Mouse (Mus musculus) myocyte (in vitro differentiated cells): ENCODE data around the gene Mrpl58. TPM values are rescaled to one million over a fixed set of nuclear protein-coding genes. Genes with fewer than 3 reads are reported as not detected.
"Not testable (repeated sequence)": the region's sequence is repeated elsewhere in the genome, so short reads cannot be mapped to it uniquely, and the experiment has no call there.

Source experiments
- H3K27me3 ChIP-seq: one replicate; pipeline ENCODE4 v1.6.1; 2011; ENCODE audit not compliant: control insufficient read depth, insufficient read depth, insufficient read length
- H3K36me3 ChIP-seq: one replicate; pipeline ENCODE4 v1.6.1; 2011; ENCODE audit not compliant: control insufficient read depth, insufficient read depth
- H3K4me2 ChIP-seq: one replicate; pipeline ENCODE4 v1.6.1; 2011; ENCODE audit warnings: low read depth, control low read depth
- H3K4me3 ChIP-seq: one replicate; pipeline ENCODE4 v1.5.1; 2011; ENCODE audit warnings: mild to moderate bottlenecking, control low read depth, moderate library complexity
- H3K79me2 ChIP-seq: one replicate; pipeline ENCODE4 v1.6.1; 2011; ENCODE audit not compliant: control insufficient read depth, insufficient read depth
- H3ac ChIP-seq: one replicate; pipeline ENCODE4 v1.6.1; 2011; ENCODE audit not compliant: control insufficient read depth, insufficient read length
- CEBPB ChIP-seq: IDR thresholded peaks from 2 replicates; pipeline ENCODE4 v1.6.1; 2011; ENCODE audit warnings: mild to moderate bottlenecking, moderate library complexity; ENCODE audit not compliant: poor library complexity, insufficient read depth, severe bottlenecking
- E2F4 ChIP-seq: IDR thresholded peaks from one replicate; pipeline ENCODE4 v1.6.1; 2011; ENCODE audit warnings: mild to moderate bottlenecking, control low read depth, moderate library complexity; ENCODE audit not compliant: insufficient read depth
- MAX ChIP-seq: IDR thresholded peaks from one replicate; pipeline ENCODE4 v1.6.1; 2011; ENCODE audit warnings: low read depth, mild to moderate bottlenecking, control low read depth
- MYOD1 ChIP-seq, 3 experiments: IDR thresholded peaks; one replicate each; pipeline ENCODE4 v1.6.1; 2011; ENCODE audit warnings: control low read depth in 2 of 3, low read depth in 2 of 3, mild to moderate bottlenecking in 2 of 3, moderate library complexity in 1 of 3; ENCODE audit not compliant: insufficient read length in 2 of 3, control insufficient read depth in 1 of 3
- MYOG ChIP-seq, 3 experiments: IDR thresholded peaks; one replicate each; pipeline ENCODE4 v1.6.1; 2011; ENCODE audit warnings: control low read depth in 2 of 3, low read depth in 2 of 3, mild to moderate bottlenecking in 2 of 3; ENCODE audit not compliant: insufficient read length in 2 of 3, control insufficient read depth in 1 of 3, insufficient read depth in 1 of 3
- POLR2A ChIP-seq: IDR thresholded peaks from one replicate; pipeline ENCODE4 v1.6.1; 2011; ENCODE audit warnings: low read depth, mild to moderate bottlenecking, control low read depth, moderate library complexity; ENCODE audit not compliant: insufficient read length
- POLR2AphosphoS2 ChIP-seq: IDR thresholded peaks from one replicate; pipeline ENCODE4 v1.6.1; 2011; ENCODE audit warnings: low read depth, control low read depth; ENCODE audit not compliant: insufficient read length
- REST ChIP-seq: IDR thresholded peaks from one replicate; pipeline ENCODE4 v1.6.1; 2011; ENCODE audit warnings: mild to moderate bottlenecking, control low read depth, moderate library complexity; ENCODE audit not compliant: insufficient read depth, insufficient read length
- SRF ChIP-seq: IDR thresholded peaks from one replicate; pipeline ENCODE4 v1.6.1; 2011; ENCODE audit warnings: low read depth; ENCODE audit not compliant: control insufficient read depth, insufficient read length
- TCF12 ChIP-seq: IDR thresholded peaks from one replicate; pipeline ENCODE4 v1.6.1; 2011; ENCODE audit warnings: mild to moderate bottlenecking, control low read depth; ENCODE audit not compliant: poor library complexity, insufficient read depth, severe bottlenecking
- TCF3 ChIP-seq: IDR thresholded peaks from one replicate; pipeline ENCODE4 v1.6.1; 2011; ENCODE audit warnings: low read depth, control low read depth; ENCODE audit not compliant: insufficient read length
- USF1 ChIP-seq: IDR thresholded peaks from one replicate; pipeline ENCODE4 v1.6.1; 2011; ENCODE audit warnings: low read depth, mild to moderate bottlenecking, control low read depth, moderate library complexity
- polyA plus RNA-seq: library from polyadenylated mRNA; unstranded; fragments of >200 nt; fragmentation: generic; extraction: Trizol; gene quantifications from one replicate; pipeline ENCODE4 v1.2.1, GENCODE M21; 2012; ENCODE audit warnings: missing spikeins

The Mrpl58 gene
- polyA plus RNA-seq, 1 experiment: 201 TPM

DNA sequence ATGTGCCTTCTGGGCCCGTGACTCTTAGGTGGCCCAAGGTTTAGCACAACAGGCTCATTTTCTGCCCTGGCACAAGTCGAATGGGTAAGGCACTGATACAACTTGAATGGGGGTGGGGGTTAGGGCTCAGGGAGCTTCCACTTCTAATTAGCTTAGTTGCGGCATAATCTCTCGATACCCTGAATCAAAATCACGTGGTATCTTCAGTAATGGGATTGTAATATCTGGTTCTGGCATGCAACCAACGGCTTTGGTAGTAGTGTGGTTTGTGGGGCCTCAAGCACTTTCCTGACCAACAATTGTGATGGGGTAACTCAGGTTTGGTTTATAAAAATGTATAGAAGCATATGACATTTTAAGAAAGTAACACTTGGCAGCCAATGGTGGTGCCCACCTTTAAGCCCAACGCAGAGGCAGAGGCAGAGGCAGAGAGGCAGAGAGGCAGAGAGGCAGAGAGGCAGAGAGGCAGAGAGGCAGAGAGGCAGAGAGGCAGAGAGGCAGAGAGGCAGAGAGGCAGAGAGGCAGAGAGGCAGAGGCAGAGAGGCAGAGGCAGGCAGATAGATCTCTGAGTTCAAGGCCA, 48.8 kb downstream of the Mrpl58 start:
- no peak for TF ChIP-seq E2F4
- no peak for TF ChIP-seq SRF
- no peak for TF ChIP-seq CEBPB
- TF ChIP-seq TCF3: no peak
- Histone ChIP-seq H3K27me3 (peaks cover 24% of the 10 kb centered on the region), H3K36me3 (no peaks in the 10 kb centered on the region), H3ac (no peak overlapping the region), H3K4me2 (no peak overlapping the region), H3K4me3 (no peak overlapping the region), H3K79me2 (no peaks in the 10 kb centered on the region)

DNA sequence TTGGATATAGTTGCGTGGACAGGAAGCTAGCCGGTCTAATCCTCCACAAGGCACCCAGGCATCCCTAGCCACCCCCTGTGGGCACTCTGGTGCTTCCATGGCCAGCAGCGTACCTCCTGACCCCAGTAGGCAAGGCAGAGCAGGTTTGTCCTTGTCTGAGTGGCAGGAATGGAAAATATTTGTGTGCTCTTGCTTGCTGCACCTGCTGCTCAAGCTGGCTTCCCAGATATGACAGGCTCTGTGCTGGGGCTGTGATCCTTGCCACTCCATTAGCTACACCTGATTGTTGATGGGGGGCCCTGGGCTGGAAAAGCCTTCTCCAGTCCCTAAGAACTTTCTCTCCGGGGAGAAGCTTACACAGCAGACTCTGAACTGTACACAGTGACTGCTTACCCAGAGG, 49.8 kb downstream of the Mrpl58 start:
- TF ChIP-seq CEBPB: no peak
- no peak for TF ChIP-seq USF1
- TF ChIP-seq POLR2A: no peak
- no peak for TF ChIP-seq REST
- no peak for TF ChIP-seq MYOG (IDR thresholded peaks at IDR 0.05; ENCODE audit: control insufficient read depth in 1 of 3, insufficient read depth in 1 of 3, insufficient read length in 2 of 3, low read depth in 2 of 3)
- Histone ChIP-seq H3K36me3 (no peaks in the 10 kb centered on the region), H3K4me3 (no peak overlapping the region), H3K4me2 (no peak overlapping the region), H3K79me2 (no peaks in the 10 kb centered on the region), H3ac (no peak overlapping the region), H3K27me3 (peaks cover 18% of the 10 kb centered on the region)

DNA sequence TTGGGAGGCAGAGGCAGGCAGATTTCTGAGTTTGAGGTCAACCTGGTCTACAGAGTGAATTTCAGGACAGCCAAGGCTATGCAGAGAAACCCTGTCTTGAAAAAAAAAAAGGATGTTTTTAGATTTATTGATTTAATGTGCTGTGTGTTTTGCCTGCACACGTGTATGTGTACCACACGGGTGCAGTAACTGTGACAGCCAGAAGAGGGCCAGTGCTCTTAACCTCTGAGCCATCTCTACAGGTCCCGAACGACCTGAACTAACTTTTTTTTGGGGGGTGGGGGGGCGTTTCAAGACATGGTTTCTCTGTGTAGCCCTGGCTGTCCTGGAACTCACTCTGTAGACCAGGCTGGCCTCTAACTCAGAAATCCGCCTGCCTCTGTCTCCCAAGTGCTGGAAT, 51.3 kb downstream of the Mrpl58 start:
- H3K4me3 ChIP-seq, H3ac ChIP-seq, H3K79me2 ChIP-seq, H3K36me3 ChIP-seq, H3K4me2 ChIP-seq: not testable (repeated sequence)
- H3K27me3 ChIP-seq: peaks cover 14% of the 10 kb centered on the region

DNA sequence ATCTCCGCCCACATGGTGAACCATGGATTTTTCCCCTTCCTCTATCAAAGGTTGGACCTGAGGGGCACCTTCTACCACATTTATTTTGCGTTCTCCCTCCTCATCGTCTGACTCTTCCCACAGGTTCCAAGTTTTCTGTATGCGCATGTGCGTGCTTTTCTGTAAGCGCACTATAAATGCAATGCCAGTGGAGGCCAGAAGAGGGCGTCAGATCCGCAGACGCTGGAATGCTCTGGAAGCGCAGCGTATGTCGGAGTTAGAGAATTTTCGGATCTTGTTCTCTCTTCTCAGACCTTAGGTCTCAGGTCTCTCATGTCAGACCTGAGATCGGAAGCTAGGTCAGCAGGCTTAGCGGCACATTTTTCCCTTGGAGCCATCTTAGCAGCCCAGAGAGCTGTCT, 52.1 kb downstream of the Mrpl58 start:
- no peak for TF ChIP-seq SRF
- no peak for TF ChIP-seq POLR2A
- TF ChIP-seq POLR2AphosphoS2: no peak
- no peak for TF ChIP-seq TCF3
- no peaks in the 10 kb centered on the region for H3K36me3 ChIP-seq
- H3K27me3 ChIP-seq: peaks cover 14% of the 10 kb centered on the region
- H3K4me3 ChIP-seq: no peak overlapping the region
- no peak overlapping the region for H3K4me2 ChIP-seq
- no peak overlapping the region for H3ac ChIP-seq
- no peaks in the 10 kb centered on the region for H3K79me2 ChIP-seq

DNA sequence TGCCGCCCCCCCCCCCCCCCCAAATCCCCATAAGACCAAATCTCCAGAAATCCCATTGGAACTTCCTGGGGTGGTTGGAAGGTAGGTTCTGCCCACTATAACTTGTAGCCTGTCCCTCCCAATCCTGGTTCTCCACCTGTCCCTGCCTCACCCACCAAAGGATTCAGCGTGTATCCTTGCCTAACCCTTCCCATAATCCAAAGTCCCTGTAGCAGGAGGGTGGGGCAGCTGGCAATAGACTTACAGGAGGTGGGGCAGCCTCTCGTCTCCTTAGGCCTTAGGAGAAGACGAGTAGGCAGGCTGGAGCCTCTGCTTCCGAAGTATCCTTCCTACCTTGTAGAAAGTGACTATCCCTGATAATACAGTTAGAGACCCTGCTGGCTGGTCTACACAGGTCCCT, 52.6 kb downstream of the Mrpl58 start:
- no peaks in the 10 kb centered on the region for H3K79me2 ChIP-seq
- peaks cover 14% of the 10 kb centered on the region for H3K27me3 ChIP-seq
- TF ChIP-seq REST (no peak), TCF3 (no peak), SRF (no peak), USF1 (no peak), MAX (no peak), MYOG (IDR thresholded peaks at IDR 0.05; ENCODE audit: control insufficient read depth in 1 of 3, insufficient read depth in 1 of 3, insufficient read length in 2 of 3, low read depth in 2 of 3) (no peak), CEBPB (no peak), MYOD1 (IDR thresholded peaks at IDR 0.05; ENCODE audit: control insufficient read depth in 1 of 3, insufficient read length in 2 of 3, low read depth in 2 of 3) (no peak), E2F4 (no peak), TCF12 (no peak)
- H3K4me3 ChIP-seq: no peak overlapping the region
- no peak overlapping the region for H3K4me2 ChIP-seq
- no peaks in the 10 kb centered on the region for H3K36me3 ChIP-seq
- H3ac ChIP-seq: no peak overlapping the region

DNA sequence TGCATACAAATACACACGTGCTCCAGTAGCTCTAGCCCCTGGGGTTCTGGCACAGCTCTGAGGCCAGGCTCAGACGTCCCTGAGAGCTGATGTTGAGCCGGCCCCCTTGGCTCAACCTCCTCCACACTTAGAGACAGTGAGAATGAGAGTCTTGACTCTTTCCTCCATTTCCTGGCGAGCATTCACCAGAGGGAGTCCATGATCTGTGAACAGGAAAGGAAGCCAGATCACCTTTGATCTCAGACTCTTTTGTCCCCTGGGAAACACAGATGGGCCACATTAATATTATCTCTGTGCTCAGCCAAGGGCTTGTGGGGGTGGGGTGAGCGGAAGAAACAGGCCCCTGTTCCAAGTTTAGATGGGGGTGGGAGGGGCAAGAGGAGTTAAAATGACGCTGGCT, 53.9 kb downstream of the Mrpl58 start:
- TF ChIP-seq POLR2AphosphoS2: no peak
- H3K79me2 ChIP-seq: no peaks in the 10 kb centered on the region
- no peak overlapping the region for H3K4me3 ChIP-seq
- peaks cover 14% of the 10 kb centered on the region for H3K27me3 ChIP-seq
- no peak overlapping the region for H3ac ChIP-seq
- no peak overlapping the region for H3K4me2 ChIP-seq
- H3K36me3 ChIP-seq: no peaks in the 10 kb centered on the region
